Mouse (Mus musculus): ENCODE results near the gene Klhl30. TPM values are rescaled to one million over a fixed set of nuclear protein-coding genes. Genes with fewer than 3 reads are reported as not detected.
A peak's percentile ranks its signal among the peaks of the same experiment; 100 is the strongest.

Gene Klhl30
- total RNA-seq, 4 experiments from 2014 or later, result 56.3 to 72.6 (median 60.8) TPM

DNA sequence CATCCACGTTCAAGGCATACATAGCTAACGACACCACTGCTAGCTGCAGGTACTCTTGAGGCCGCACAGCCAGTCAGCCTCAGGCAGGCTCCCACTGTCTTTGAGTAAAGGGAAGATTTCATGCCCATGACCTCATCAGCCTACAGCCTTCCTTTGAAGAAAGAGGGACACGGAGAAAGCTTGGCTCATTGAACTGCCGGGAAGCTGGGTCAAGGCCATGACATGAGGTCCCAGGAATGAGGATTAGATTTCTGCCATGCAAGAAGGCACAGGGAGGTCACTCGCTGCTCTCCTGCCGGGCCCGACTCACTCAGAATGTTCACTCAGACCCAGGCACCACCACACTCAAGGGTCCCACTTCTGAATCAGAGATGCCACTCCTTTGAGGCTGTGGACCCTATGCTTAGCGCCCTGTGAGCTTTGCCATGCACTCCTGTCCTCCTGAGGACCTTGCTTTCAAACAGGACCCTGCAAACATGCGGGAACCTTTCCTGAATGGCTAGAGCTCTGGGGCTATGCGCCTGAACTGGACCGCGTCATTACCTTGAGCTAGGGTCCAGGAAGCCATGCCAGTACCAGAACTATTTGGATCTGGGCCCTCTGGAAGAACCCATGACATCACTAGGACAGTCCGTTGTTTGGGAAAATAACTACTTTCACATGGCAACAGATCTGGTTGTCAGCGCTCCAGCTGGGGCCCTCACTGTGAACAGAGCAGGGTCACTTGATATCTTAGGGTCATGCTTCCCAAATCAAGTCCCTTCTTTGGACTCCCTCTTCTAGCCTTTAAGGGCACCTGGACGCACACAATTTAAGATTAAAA is 14.2 kb downstream of the Klhl30 start:
- no peak for DNase-seq (ENCODE audit: low spot score in 2 of 2)

DNA sequence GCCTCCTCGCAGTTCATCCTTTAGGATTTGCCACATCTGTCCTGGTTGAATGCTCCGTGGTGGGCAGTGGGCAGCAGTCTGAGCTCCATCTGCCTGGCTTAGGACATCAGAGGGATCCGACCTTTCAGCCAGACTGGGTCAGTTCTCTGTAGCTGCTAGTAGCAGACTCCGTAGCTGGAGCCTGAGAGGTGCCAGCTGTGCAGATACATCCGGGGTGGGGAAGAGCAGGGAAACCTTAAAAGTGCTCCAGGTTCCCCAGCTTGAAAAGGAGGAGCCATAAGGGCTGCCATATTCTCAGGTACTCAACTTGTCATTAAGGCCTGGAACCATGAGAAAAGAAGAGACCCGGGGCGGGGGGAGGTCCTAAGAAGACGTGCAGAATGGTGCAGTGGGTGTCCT is 15.0 kb downstream of the Klhl30 start:
- no peak for DNase-seq (ENCODE audit: low spot score in 2 of 2)

DNA sequence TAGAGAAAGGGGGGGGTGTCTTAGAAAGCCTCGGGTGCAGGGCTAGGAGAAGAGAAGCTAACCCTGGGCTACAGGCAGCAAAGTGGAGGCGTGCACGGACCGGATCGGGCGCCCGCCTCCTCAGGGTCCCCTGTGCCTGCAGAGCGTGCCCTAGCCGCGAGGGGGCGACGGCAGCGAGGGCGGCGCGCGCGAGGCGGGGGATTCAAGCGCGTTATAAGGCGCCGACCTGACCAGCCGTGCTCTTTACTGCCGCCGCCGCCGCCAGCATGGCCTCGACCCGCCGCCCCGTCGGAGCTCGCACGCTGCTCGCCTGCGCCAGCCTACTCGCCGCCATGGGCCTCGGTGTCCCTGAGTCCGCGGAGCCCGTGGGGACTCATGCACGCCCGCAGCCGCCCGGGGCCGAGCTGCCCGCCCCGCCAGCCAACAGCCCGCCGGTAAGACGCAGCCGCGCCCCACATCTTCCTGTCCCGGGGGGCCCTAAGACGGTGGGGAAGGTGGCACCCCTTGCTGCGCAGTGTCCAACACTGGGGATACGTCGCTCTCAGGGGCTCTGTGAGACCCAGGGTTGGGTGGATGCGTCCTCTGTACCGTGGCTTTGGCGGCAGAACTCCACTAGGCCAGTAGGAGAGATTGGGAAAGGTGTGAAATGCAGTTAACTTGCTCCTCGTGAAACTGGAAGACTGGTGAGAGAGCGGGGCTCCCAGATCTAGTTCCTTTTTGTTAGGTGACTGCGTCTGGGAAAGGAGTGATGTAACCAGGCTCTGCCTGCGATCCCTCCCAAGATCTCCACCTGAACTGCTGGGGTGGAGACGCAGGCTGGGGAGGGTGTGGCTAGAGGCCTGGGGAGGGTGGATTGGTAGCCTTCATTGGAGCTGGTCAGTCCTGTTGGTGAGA is 15.6 kb downstream of the Klhl30 start, which contains the start of gene Erfe:
Gene Erfe, plus strand, starts transcription at position 216 of the 894 bp plus-strand sequence.
- peak; percentile 40 to 50 for DNase-seq (ENCODE audit: low spot score in 2 of 2)

- no peak for DNase-seq (ENCODE audit: low spot score in 2 of 2)
These were observed 16.5 kb downstream of the Klhl30 start for GRCm38 (mm10) chr1:91367295-91367694.

- no peak for DNase-seq (ENCODE audit: low spot score in 2 of 2)
These were observed 18.6 kb downstream of the Klhl30 start for GRCm38 (mm10) chr1:91369408-91369807.

DNA sequence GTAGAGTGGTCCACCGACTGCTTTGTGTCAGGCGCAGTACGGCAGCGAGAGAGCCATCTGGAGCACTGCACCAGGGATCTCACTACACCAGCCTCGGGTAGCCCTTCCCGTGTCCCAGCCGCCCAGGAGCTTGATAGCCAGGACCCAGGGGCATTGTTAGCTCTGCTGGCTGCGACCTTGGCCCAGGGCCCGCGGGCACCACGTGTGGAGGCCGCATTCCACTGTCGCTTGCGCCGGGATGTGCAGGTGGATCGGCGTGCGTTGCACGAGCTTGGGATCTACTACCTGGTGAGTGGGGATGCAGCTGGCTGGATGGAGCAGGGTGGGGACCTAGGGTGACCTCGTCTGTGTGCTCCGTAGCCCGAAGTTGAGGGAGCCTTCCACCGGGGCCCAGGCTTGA is 19.2 kb downstream of the Klhl30 start:
- no peak for DNase-seq (ENCODE audit: low spot score in 2 of 2)

DNA sequence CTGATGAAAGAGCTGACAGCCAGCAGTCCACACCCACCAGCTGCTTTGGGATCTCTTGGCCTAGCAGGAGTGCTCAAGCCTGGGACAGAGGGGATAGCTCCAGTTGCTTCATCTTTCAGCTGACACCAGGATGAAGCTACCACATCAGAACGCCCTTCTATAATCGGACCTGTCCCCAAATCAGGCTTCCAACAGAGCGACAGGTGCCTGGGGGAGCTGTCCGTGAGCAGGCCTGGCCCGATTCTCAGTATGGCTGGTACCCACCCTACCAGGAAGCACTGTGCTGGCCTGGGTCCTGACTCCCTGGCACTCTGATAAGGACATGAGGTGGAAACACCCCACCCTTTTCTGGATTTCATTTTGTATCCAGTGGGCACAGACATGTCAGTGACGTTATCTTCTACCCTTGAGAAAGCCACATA is 22.6 kb downstream of the Klhl30 start:
- no peak for DNase-seq (ENCODE audit: low spot score in 2 of 2)

- DNase-seq (ENCODE audit: low spot score in 2 of 2), result peak; percentile 57 to 61
These were observed 29.8 kb downstream of the Klhl30 start for GRCm38 (mm10) chr1:91380453-91381090.

DNA sequence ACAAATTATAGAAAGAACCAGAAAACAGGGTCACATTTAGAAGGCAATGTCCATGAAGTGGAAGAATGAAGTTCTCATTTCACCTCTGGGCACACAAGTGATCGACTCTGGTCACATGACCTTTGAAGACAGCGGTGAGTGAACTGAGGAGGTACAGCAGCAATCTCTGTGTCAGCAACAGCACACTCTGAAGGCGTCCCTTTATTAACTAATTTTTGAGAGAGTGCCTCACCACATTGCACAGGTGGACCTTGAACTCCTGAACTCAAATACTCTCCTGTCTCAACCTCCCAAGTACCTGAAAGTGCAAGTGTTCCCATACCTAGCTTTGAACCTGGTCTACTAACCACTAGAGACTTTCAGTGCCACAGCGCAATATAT is 30.3 kb downstream of the Klhl30 start:
- DNase-seq (ENCODE audit: low spot score in 2 of 2), result no peak

DNA sequence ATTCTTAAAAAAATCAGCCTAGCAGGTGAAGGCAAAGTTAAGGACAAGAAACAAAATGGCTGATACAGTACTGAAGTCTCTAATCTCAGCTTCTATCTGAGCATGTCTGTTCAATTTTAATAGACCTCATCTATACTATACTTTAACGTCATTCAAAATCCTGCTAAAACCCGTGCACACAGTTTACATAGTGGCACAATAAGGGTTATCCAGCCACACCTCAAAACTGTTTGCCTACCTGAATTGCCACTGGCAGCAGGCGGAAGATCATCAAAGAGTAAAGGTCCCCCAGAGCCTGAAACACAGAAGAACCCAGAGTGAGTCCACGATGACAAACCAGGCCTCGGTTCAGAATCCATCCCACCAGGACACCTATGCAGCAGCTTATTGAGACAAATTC is 39.6 kb downstream of the Klhl30 start:
- DNase-seq (ENCODE audit: low spot score in 2 of 2), result no peak

GRCm38 (mm10) chr1:91397927-91398259 is 47.1 kb downstream of the Klhl30 start:
- DNase-seq (ENCODE audit: low spot score in 2 of 2), result no peak

DNA sequence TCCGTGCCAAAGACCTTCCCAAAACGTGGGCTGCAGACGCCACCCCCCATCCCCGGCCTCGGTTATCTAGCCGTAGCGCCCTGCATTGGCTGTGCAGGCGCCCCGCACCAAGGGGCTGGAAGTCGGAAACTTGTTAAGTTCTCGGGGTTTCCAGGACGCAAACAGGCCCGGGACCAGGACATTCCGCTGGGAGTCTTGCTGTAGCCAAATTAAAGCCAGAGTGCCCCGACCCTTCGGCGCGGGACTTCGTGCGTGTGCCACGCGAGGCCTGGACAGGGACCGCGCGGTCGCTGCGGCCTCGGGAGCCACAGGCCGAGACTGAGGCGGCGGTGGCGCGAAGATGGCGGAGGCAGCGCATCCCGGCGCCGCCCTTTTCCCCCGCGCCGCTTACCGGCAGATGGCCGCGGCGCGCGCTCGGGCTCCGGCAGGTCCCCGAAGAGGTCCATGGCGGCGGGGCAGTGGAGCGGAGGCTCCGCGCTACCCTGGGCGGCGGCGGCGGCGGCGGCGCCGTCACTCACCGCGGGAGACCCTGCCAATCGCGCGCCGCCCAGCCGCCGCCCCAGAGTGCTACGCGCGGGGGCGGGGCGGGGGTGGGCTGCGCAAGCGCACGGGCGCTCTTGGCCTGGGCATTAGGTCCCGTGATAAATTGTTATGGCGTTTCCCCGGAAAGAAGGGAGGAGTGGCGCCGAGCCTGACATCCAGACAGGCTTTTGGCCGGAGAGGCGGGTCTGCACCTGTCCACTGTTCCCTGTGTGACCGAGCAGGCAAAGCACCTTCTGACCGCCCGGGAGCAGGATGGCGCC is 47.6 kb downstream of the Klhl30 start, which contains the start of gene Ilkap:
Gene Ilkap, minus strand, starts transcription at position 556 of the 803 bp plus-strand sequence.
- DNase-seq (ENCODE audit: low spot score in 2 of 2), result peak; percentile 68 to 73

GRCm38 (mm10) chr1:91404976-91405375 is 54.2 kb downstream of the Klhl30 start:
- no peak for DNase-seq (ENCODE audit: low spot score in 2 of 2)

DNA sequence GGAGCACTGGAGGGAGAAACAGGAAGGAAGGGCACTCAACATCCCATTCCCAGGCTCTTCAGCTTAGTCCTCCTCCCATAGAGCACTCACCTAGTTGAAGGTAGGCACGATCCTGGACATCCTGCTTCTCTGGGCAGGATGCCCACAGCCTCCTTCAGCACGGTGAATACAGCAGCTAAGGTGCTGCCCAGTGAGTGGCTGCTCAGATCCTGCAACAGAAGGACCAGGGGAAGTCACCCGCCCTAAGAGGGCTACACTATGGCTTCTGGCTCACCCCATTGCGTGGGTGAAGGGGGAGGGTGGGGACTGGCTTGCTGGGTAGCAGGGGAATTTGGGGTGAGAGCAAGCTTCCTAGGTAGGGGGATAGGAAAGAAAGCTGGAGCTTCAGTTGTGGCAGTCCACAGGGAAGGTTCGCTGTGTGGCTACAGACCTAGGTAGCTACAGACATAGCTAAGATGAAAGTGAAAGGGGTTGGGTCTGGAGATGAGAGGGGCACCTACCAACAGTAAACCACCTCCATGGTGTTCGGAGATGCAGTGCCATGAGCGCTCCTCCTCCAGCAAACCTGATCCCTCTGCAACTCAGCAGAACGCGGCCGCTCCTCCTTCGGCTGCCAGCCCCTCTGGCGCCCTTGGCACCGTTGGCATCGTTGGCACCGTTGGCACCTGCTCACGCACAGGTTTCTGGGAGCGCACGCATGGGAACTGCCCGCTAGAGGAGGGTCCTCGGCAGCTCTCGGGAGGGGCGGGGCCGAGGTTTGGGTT is 54.8 kb downstream of the Klhl30 start:
- DNase-seq (ENCODE audit: low spot score in 2 of 2), result peak; percentile 72 to 83

GRCm38 (mm10) chr1:91407819-91408218 is 57.0 kb downstream of the Klhl30 start:
- DNase-seq (ENCODE audit: low spot score in 2 of 2), result no peak

DNA sequence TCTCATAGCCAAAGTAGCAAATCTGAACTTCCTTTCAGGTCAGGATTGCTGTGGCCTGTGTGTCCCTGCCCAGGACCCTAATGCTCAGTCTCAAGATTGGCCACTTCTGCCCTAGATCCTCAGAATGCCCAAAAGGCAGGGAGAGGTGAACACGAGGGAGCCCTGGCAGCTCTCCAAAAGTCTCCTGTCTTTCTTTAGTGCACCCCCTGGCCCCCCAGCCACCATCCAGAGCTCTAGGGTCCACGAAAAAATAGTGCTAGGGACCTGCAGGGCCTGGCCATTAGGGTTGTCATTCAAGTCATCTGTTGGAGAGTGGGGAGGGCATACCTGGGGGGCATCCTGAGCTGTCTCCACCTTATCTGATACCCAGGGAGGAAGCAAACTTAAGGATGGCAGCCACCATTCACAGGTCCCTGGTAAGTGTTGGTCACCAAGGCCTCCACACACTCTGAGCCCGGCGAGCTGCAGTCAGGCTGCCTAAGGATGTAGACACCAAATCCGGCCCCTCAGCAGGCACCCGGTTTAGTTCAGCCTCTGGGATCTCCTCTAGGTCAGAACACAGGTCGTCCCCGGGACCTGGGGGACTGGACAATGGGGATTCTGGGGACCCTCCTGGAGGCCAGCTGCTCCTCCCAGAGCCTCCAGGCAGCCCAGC is 60.9 kb downstream of the Klhl30 start:
- DNase-seq (ENCODE audit: low spot score in 2 of 2), result no peak

Measured in gastrocnemius, adult 8-10 months (tissue).